Mouse (Mus musculus) cerebellum, adult 2 months (tissue): ENCODE data around the gene Casp9. TPM values are rescaled to one million over a fixed set of nuclear protein-coding genes. Genes with fewer than 3 reads are reported as not detected.

Experiments
- DNase-seq, 2 experiments: peaks; one replicate each; pipeline ENCODE4 v3.0.0; 2021
- H3K27ac ChIP-seq: fragments of 200-500 bp; 2 replicates; pipeline ENCODE4 v1.5.1; 2012; ENCODE audit warnings: low read length, control low read depth, inconsistent platforms; ENCODE audit not compliant: insufficient read depth
- H3K27me3 ChIP-seq: fragments of 200-500 bp; 2 replicates; pipeline ENCODE4 v1.6.1; 2012; ENCODE audit warnings: inconsistent platforms, mild to moderate bottlenecking, low read length, moderate library complexity; ENCODE audit not compliant: control insufficient read depth, insufficient read depth
- H3K4me1 ChIP-seq: fragments of 200-500 bp; 2 replicates; pipeline ENCODE4 v1.6.1; 2011; ENCODE audit warnings: low read length; ENCODE audit not compliant: control insufficient read depth, insufficient read depth
- H3K4me3 ChIP-seq: fragments of 200-500 bp; replicated peaks from 2 replicates; pipeline ENCODE3; 2011; ENCODE audit warnings: mild to moderate bottlenecking, low read depth, low read length, control low read depth; ENCODE audit not compliant: insufficient read depth
- CTCF ChIP-seq: fragments of 200-500 bp; IDR thresholded peaks from 2 replicates; pipeline ENCODE4 v1.5.1; 2011; ENCODE audit warnings: low read depth, mild to moderate bottlenecking, control low read depth, low read length, moderate library complexity, borderline replicate concordance; ENCODE audit not compliant: insufficient read depth
- POLR2A ChIP-seq: fragments of 200-500 bp; IDR thresholded peaks from 2 replicates; pipeline ENCODE4 v1.6.1; 2011; ENCODE audit warnings: low read length, control low read depth, borderline replicate concordance; ENCODE audit not compliant: insufficient read depth
- WGBS: fragments of 180-500 bp; shearing (Covaris S2); methylation state at CpG from one replicate; pipeline ENCODE4 v1.1.7; 2018; 5-methylcytosine and 5-hydroxymethylcytosine counted together
- polyA plus RNA-seq: library from polyadenylated mRNA; depleted of rRNA; stranded (reverse); fragments of >200 nt; gene quantifications from 2 replicates; pipeline ENCODE4 v1.2.3, GENCODE M21; 2012

Casp9 gene
- polyA plus RNA-seq, 1 experiment = 20.0 TPM

DNA sequence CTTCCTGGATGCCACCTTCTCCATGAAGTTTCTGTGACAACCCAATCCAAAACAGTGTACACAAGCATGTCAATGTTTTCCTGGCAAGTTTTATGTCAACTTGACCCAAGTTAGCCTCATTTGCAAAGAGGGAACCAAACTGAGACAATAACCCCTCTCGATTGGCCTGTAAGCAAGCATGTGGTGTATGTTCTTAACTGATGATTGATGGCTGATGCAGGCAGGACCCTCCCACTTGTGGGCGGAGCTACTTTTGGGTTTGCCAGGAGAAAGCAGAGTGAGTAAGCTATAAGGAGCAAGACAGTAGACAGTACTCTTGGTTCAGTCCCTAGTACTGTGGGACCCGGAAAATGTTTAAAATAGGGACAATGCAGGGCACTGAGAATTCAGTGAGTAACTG is 29.6 kb downstream of the Casp9 start:
- Histone ChIP-seq H3K4me3 (no peak overlapping the region), H3K27ac (no peak overlapping the region), H3K27me3 (no peaks in the 10 kb centered on the region), H3K4me1 (no peaks in the 10 kb centered on the region)
- DNase-seq = no peak
- 67% methylated on average over 3 of the region's 3 CpGs for WGBS
- TF ChIP-seq CTCF (no peak), POLR2A (no peak)

DNA sequence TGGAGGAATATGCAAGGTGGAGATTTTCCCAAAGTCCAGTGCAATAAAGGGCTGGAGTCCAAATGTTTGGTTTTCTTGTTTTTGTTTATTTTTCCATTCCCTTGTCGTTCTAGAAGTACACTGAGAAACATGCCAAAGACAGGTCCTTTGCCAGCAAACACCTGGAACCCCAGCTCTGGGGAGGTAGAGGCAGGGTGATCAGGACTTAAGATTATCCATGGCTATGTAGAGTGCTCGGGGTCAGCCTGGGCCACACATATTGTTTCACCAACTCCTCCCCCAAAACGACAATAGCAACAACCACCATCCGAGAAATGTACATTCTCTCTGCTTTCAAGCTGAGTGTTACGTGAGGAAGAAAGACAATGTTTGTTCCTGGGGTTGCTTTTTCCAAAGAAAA is 32.6 kb downstream of the Casp9 start, which contains the start of gene Cela2a:
Cela2a (minus strand) TSS at position 101 of the 400 bp plus-strand sequence.
- Histone ChIP-seq H3K27ac (no peak within 1 kb of the TSS), H3K4me1 (no peaks in the 10 kb centered on the region), H3K4me3 (no peak within 1 kb of the TSS), H3K27me3 (no peaks in the 10 kb centered on the region)
- 64% methylated on average over 5 of the region's 5 CpGs for WGBS
- TF ChIP-seq POLR2A (no peak), CTCF (no peak)
- no peak for DNase-seq

DNA sequence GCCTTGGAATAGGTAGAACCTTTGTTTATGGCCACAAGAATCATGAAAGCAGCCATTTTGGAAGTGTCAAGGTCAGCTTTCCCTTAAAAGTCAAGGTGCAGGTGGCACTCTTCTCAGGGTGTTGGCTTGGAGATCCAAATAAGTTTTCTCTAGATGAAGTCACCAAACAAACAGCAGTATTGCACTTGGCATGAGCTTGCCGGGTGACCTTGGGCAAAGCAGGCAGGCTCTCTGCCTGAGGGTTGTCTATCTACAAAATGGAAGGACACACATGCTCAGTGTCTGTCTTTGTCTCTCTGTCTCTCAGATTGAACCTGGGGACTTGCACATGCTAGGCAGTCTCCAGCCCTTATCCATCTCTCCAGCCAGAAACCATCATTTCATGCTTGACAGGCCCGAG is 34.0 kb downstream of the Casp9 start:
- H3K27me3 ChIP-seq = no peaks in the 10 kb centered on the region
- no peak for TF ChIP-seq POLR2A
- no peak for TF ChIP-seq CTCF
- no peak overlapping the region for H3K27ac ChIP-seq
- H3K4me3 ChIP-seq = no peak overlapping the region
- no peak for DNase-seq
- 77% methylated on average over 2 of the region's 2 CpGs for WGBS
- no peaks in the 10 kb centered on the region for H3K4me1 ChIP-seq

DNA sequence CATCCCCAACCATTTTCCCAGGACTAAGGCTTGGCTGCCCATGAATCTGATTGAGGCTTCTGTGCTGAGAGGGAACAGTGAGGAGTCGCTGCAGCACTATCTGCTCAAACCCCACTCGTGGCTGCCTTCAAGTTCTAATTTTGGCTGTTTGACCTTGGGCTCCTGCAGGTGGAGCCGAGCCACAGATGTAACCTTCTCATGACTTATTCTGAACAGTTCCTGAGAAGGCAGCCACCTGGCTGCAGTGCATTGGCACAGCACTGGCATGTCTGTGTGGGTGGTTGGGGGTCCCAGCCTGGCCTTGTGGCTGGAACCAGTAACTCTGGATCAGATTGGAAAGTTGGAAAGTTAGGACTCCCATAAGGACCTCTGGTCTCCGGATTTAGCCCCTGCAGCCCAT is 34.8 kb downstream of the Casp9 start:
- DNase-seq = peak in 1 of 2 experiments; percentile 16
- H3K4me3 ChIP-seq = no peak overlapping the region
- TF ChIP-seq POLR2A (no peak), CTCF (no peak)
- H3K27me3 ChIP-seq = no peaks in the 10 kb centered on the region
- no peaks in the 10 kb centered on the region for H3K4me1 ChIP-seq
- H3K27ac ChIP-seq = no peak overlapping the region
- 66% methylated on average over 4 of the region's 4 CpGs for WGBS

GRCm38 (mm10) chr4:141830381-141830780 is 37.0 kb downstream of the Casp9 start:
- Histone ChIP-seq H3K4me3 (no peak overlapping the region), H3K4me1 (no peaks in the 10 kb centered on the region), H3K27me3 (no peaks in the 10 kb centered on the region), H3K27ac (no peak overlapping the region)
- TF ChIP-seq POLR2A = no peak
- TF ChIP-seq CTCF = no peak
- 56% methylated on average over 11 of the region's 11 CpGs for WGBS
- no peak for DNase-seq

DNA sequence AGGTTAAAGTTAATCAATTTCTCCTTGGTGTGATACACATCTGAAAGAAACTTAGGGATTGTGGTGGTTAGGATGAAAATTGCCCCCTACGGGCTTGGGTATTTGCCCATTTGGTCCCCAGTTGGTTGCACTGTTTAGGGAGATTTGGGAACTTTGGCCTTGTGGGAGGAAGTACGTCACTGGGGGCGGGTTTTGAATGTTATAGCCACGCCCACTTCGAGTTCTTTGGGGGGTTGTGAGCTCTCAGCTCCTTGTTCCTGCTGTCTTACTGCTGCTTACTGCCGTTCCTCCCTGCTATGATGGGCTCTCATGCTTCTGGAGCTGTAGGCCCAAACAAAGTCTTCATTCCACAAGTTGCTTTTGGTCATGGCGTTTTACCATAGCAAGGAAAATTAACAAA is 37.9 kb downstream of the Casp9 start:
- Histone ChIP-seq H3K27ac (no peak overlapping the region), H3K4me1 (no peaks in the 10 kb centered on the region), H3K27me3 (no peaks in the 10 kb centered on the region), H3K4me3 (no peak overlapping the region)
- WGBS = 73% methylated on average over 7 of the region's 7 CpGs
- no peak for DNase-seq
- TF ChIP-seq CTCF (no peak), POLR2A (no peak)

GRCm38 (mm10) chr4:141833911-141834310 is 40.5 kb downstream of the Casp9 start:
- TF ChIP-seq POLR2A = no peak
- TF ChIP-seq CTCF = no peak
- no peaks in the 10 kb centered on the region for H3K4me1 ChIP-seq
- no peak overlapping the region for H3K27ac ChIP-seq
- whole genome bisulfite sequencing = 43% methylated on average over 1 of the region's 1 CpGs
- H3K27me3 ChIP-seq = no peaks in the 10 kb centered on the region
- no peak for DNase-seq
- no peak overlapping the region for H3K4me3 ChIP-seq

DNA sequence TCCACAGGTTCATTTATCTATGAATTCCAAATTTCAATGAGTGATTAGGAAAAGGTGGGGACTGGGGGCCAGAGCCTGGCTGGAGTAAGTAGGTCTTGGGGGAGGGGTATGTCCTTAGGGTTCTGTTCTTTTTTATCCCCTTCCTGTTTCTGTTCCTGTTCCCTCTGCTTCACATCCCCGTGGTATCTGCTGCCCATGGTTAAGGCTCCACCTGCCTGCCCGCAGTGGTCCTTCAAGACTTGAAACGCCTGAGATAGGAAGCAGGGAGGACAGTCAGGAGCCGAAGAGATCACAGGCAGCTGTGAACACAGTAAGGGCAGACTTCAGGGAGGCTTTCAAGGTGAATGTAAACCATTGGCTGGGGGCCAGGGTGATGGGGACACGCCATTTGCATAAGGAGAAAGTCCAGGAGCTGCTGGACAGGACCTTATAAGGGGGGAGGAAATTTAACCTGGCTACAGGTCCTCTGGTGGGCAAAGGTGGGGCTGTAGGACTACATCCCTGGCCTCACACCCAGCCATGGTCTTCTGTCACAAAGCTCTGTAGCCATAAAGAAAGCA is 41.2 kb downstream of the Casp9 start:
- no peak overlapping the region for H3K27ac ChIP-seq
- H3K27me3 ChIP-seq = no peaks in the 10 kb centered on the region
- no peak overlapping the region for H3K4me3 ChIP-seq
- no peak for DNase-seq
- H3K4me1 ChIP-seq = no peaks in the 10 kb centered on the region
- TF ChIP-seq POLR2A = no peak
- WGBS = 58% methylated on average over 5 of the region's 5 CpGs
